Mouse (Mus musculus) neural tube, embryonic 14.5 days (tissue): ENCODE results near the gene Zfp512b. TPM values are rescaled to one million over a fixed set of nuclear protein-coding genes. Genes with fewer than 3 reads are reported as not detected.

Experiments used
- ATAC-seq: fragments of 200-750 bp; cut with Nextera tagmentation; 2 replicates; pipeline ENCODE4 v1.8.0; 2017; ENCODE audit warnings: low read depth, mild to moderate bottlenecking, moderate TSS enrichment, moderate library complexity
- H3K27ac ChIP-seq: fragments of 300-500 bp; sonication (generic); 2 replicates; pipeline ENCODE4 v1.5.1; 2014; ENCODE audit warnings: low read depth, mild to moderate bottlenecking, control low read depth, low read length, moderate library complexity, mixed read lengths
- H3K27me3 ChIP-seq: fragments of 300-500 bp; sonication (generic); 2 replicates; pipeline ENCODE4 v1.6.1; 2014; ENCODE audit warnings: low read length; ENCODE audit not compliant: control insufficient read depth, insufficient read depth
- H3K36me3 ChIP-seq: fragments of 300-500 bp; sonication (generic); 2 replicates; pipeline ENCODE4 v1.6.1; 2014; ENCODE audit warnings: low read length, mixed read lengths; ENCODE audit not compliant: control insufficient read depth, insufficient read depth
- H3K4me1 ChIP-seq: fragments of 300-500 bp; sonication (generic); 2 replicates; pipeline ENCODE4 v1.6.1; 2014; ENCODE audit warnings: low read length; ENCODE audit not compliant: control insufficient read depth, insufficient read depth
- H3K4me2 ChIP-seq: fragments of 300-500 bp; sonication (generic); 2 replicates; pipeline ENCODE4 v1.6.1; 2014; ENCODE audit warnings: mild to moderate bottlenecking, low read depth, low read length, control low read depth
- H3K4me3 ChIP-seq: fragments of 300-500 bp; sonication (generic); 2 replicates; pipeline ENCODE4 v1.5.1; 2014; ENCODE audit warnings: low read depth, low read length, control low read depth, mixed read lengths
- H3K9ac ChIP-seq: fragments of 300-500 bp; sonication (generic); replicated peaks from 2 replicates; pipeline ENCODE4 v1.6.1; 2014; ENCODE audit warnings: low read depth, mild to moderate bottlenecking, control low read depth, low read length, mixed read lengths
- H3K9me3 ChIP-seq: fragments of 300-500 bp; sonication (generic); 2 replicates; pipeline ENCODE4 v1.6.1; 2016; ENCODE audit warnings: low read length; ENCODE audit not compliant: control insufficient read depth
- WGBS: fragments of 180-500 bp; shearing (Covaris S2); extraction: QIAGEN DNeasy Blood & Tissue Kit; methylation state at CpG from one replicate; pipeline ENCODE4 v1.1.7; 2014; 5-methylcytosine and 5-hydroxymethylcytosine counted together
- polyA plus RNA-seq: library from polyadenylated mRNA; unstranded; fragments of >200 nt; fragmentation: Nextera tagmentation; extraction: Ambion mirVana; gene quantifications from 2 replicates; pipeline ENCODE4 v1.2.1, GENCODE M21; 2014

Zfp512b gene
- polyA plus RNA-seq, 1 experiment from 2014 or later: 87.5 TPM

DNA sequence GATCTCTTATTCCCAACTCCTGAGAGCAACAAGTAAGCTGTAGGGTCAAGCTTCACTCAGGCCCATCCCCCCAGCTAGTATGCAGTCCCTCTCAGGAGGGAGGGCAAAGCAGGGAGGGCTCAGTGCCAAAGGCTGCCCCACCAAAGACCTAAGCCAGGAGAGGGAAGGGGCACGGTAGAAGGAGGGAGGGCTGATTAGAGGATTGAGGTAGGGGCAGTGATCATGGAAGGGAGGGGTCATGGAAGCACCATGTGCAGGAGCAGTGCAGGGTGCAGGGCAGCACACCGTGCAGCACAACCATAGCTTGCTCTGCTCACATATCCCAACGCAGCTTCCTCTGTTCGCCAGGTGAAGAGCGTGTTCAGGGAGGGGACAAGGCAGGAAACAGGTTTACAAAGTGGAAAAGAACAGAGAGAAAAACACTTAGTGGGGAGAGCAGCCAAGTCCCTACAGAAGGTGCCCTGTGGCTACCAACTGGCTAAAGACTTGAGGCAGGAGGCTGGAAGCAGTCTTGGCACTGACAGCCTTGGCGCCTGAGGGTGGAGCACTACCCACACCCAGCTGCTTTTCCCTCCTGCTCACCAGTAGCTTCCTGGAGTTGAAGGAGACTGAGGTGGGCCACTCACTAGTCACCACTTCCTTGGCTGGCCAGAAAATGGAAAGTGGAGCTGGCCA lies 21.5 kb downstream of the Zfp512b start:
- H3K4me3 ChIP-seq: no peak overlapping the region
- H3K36me3 ChIP-seq: no peaks in the 10 kb centered on the region
- no peak overlapping the region for H3K27ac ChIP-seq
- no peaks in the 10 kb centered on the region for H3K27me3 ChIP-seq
- 70% methylated on average over 6 of the region's 6 CpGs for WGBS
- no peak for ATAC-seq
- no peaks in the 10 kb centered on the region for H3K9me3 ChIP-seq
- H3K4me1 ChIP-seq: no peaks in the 10 kb centered on the region
- H3K9ac ChIP-seq: no peak overlapping the region
- no peak overlapping the region for H3K4me2 ChIP-seq

- Histone ChIP-seq H3K27ac (no peak overlapping the region), H3K27me3 (no peaks in the 10 kb centered on the region), H3K4me1 (no peaks in the 10 kb centered on the region), H3K9ac (no peak overlapping the region), H3K4me3 (no peak overlapping the region), H3K36me3 (no peaks in the 10 kb centered on the region), H3K4me2 (no peak overlapping the region), H3K9me3 (no peaks in the 10 kb centered on the region)
- peak; percentile 14; the same call in 1 of the 2 replicates for ATAC-seq
- 91% methylated on average over 8 of the region's 8 CpGs for WGBS
These were observed 22.2 kb downstream of the Zfp512b start for GRCm38 (mm10) chr2:181570375-181570774.

DNA sequence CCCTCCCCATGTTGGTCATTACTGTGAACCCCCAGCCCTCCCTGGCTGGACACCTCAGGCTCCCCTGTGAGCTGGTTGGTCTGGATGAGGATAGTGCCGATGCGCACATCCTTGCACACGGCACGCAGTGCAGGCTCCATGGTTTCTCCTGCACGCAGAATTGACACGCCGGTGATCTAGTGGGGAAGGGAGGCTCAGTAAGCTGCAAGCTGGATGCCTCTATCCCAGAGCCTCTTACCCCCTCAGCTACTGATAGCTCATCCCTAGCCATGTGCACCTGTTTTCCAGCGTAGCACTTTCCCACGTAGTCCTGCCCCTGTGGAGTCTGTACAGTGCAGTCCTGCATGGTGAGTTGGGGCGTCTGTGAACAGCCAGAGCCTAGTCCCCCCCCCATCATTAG lies 22.7 kb downstream of the Zfp512b start:
- H3K4me1 ChIP-seq: no peaks in the 10 kb centered on the region
- 95% methylated on average over 10 of the region's 10 CpGs for WGBS
- ATAC-seq: peak; percentile 22; the same call in 1 of the 2 replicates

DNA sequence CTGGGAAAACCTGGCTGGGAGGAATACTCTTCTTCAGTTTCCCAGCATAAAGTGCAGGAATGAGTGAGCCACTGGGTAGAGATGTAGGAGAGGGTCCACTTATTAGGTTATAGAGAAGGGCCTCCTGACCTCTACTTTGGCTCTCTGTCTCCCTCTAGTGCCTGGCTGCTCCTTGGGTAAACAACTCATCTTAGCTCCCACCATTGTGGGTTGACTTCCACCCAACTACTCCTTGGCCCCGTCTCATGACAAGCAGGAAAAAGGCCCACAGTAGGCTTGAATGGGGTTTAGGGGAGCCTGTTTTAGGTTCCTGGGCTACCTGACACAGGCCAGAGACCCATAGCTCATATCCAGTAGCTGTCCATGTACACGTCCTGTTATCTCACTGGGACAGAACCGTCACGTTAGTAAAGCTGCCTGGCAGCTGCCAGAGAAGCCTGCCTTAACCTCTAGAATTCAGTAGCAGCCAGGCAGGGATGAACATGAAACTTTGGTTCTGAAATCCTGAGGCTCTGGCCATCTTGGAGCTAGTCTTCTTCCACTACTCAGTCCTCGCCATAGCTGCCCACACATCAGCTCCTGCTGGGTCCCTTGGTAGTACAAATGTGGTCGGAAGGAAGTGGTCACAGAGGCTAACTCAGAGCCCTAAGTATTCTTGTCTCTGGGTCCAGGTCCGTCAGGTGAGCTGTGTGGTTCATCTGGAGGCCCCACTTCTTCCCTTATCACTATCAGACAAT lies 24.2 kb downstream of the Zfp512b start:
- no peaks in the 10 kb centered on the region for H3K4me1 ChIP-seq
- no peaks in the 10 kb centered on the region for H3K36me3 ChIP-seq
- no peaks in the 10 kb centered on the region for H3K9me3 ChIP-seq
- no peak overlapping the region for H3K27ac ChIP-seq
- ATAC-seq: no peak
- no peak overlapping the region for H3K9ac ChIP-seq
- WGBS: 80% methylated on average over 7 of the region's 7 CpGs
- no peak overlapping the region for H3K4me2 ChIP-seq
- no peak overlapping the region for H3K4me3 ChIP-seq
- no peaks in the 10 kb centered on the region for H3K27me3 ChIP-seq

More for the DNA sequence above, 22.7 kb downstream of the Zfp512b start:
- no peak overlapping the region for H3K4me2 ChIP-seq
- H3K9me3 ChIP-seq: no peaks in the 10 kb centered on the region
- no peak overlapping the region for H3K27ac ChIP-seq
- H3K4me3 ChIP-seq: no peak overlapping the region
- no peaks in the 10 kb centered on the region for H3K36me3 ChIP-seq
- H3K9ac ChIP-seq: no peak overlapping the region
- no peaks in the 10 kb centered on the region for H3K27me3 ChIP-seq

- Histone ChIP-seq H3K4me3 (no peak overlapping the region), H3K27me3 (no peaks in the 10 kb centered on the region), H3K27ac (no peak overlapping the region), H3K4me1 (no peaks in the 10 kb centered on the region), H3K4me2 (no peak overlapping the region), H3K36me3 (no peaks in the 10 kb centered on the region), H3K9me3 (no peaks in the 10 kb centered on the region), H3K9ac (no peak overlapping the region)
- WGBS: 94% methylated on average over 3 of the region's 3 CpGs
- ATAC-seq: no peak
These were observed 25.3 kb downstream of the Zfp512b start for GRCm38 (mm10) chr2:181567338-181567737.

DNA sequence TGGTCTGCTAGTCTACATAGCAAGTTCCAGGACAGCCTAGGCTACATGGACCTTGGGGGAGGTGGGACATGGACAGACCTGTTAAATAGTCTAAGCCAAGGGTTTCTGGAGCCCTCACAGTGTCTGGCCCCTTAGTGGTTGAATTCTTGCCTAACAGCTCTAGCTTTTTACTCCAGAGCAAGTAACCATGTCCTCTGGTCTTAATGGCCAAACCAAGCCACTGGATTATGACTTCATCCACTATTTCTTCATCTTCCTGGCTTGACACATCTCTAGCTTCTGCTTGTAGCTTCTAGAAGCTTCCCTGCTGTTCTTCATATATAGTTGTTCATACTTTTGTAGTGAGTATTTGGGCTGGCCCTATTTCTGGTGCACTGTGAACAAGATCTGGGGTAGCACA lies 38.8 kb downstream of the Zfp512b start:
- Histone ChIP-seq H3K27me3 (no peaks in the 10 kb centered on the region), H3K4me2 (no peak overlapping the region), H3K4me3 (no peak overlapping the region), H3K27ac (no peak overlapping the region), H3K9me3 (no peaks in the 10 kb centered on the region), H3K9ac (no peak overlapping the region), H3K4me1 (no peaks in the 10 kb centered on the region), H3K36me3 (peaks cover 40% of the 10 kb centered on the region)
- no peak for ATAC-seq

GRCm38 (mm10) chr2:181550233-181550632 lies 42.4 kb downstream of the Zfp512b start:
- H3K4me1 ChIP-seq: no peaks in the 10 kb centered on the region
- no peak overlapping the region for H3K4me3 ChIP-seq
- H3K9ac ChIP-seq: no peak overlapping the region
- no peak overlapping the region for H3K27ac ChIP-seq
- no peaks in the 10 kb centered on the region for H3K27me3 ChIP-seq
- H3K36me3 ChIP-seq: peaks cover 60% of the 10 kb centered on the region
- H3K4me2 ChIP-seq: no peak overlapping the region
- 100% methylated on average over 2 of the region's 2 CpGs for WGBS
- no peak for ATAC-seq
- no peaks in the 10 kb centered on the region for H3K9me3 ChIP-seq

- Histone ChIP-seq H3K36me3 (peaks cover 60% of the 10 kb centered on the region), H3K4me2 (no peak overlapping the region), H3K4me1 (no peaks in the 10 kb centered on the region), H3K9ac (no peak overlapping the region), H3K9me3 (no peaks in the 10 kb centered on the region), H3K27ac (no peak overlapping the region), H3K4me3 (no peak overlapping the region), H3K27me3 (no peaks in the 10 kb centered on the region)
- WGBS: 84% methylated on average over 5 of the region's 5 CpGs
- no peak for ATAC-seq
These were observed 43.9 kb downstream of the Zfp512b start for GRCm38 (mm10) chr2:181548682-181549081.

DNA sequence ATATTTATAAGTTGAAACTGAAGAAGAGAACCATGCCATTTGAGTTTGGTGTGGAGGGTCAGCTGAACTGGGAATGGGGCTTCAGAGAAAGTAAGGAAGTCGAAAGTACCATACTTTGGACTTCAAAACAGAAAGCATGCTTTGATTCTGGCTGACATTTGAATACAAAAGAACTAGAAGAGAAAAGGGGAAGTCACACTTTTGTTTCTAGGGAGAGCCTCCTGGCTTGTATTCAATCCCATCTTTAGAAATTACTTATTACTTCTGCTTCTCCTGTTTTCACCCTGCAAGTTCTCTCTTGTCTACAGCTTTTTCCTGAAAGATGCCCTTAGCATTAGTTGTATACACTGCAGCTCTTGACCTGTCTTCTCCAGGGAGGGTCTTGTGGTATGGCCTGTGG lies 44.4 kb downstream of the Zfp512b start:
- no peak overlapping the region for H3K27ac ChIP-seq
- H3K9ac ChIP-seq: no peak overlapping the region
- no peak for ATAC-seq
- H3K9me3 ChIP-seq: no peaks in the 10 kb centered on the region
- H3K36me3 ChIP-seq: peaks cover 59% of the 10 kb centered on the region
- no peaks in the 10 kb centered on the region for H3K27me3 ChIP-seq
- H3K4me1 ChIP-seq: no peaks in the 10 kb centered on the region
- no peak overlapping the region for H3K4me2 ChIP-seq
- H3K4me3 ChIP-seq: no peak overlapping the region
- 73% methylated on average over 1 of the region's 1 CpGs for WGBS
